Mouse (Mus musculus): ENCODE results near the gene Traf7.

- TF ChIP-seq CTCF (conservative IDR thresholded peaks at IDR 0.05; ENCODE audit: low read length) (no peak), NANOG (IDR thresholded peaks at IDR 0.05; ENCODE audit: borderline replicate concordance, low read length) (no peak), POU5F1 (IDR thresholded peaks at IDR 0.05; ENCODE audit: borderline replicate concordance, low read length) (no peak)
Measured at GRCm38 (mm10) chr17:24507806-24508460, 19.8 kb downstream of the Traf7 start.

All from E14TG2a.4 (cell line).